Mouse (Mus musculus) bone marrow, adult 2 months (tissue): Measurements from ENCODE around the gene Rars.

ENCODE experiments used
- CTCF ChIP-seq: fragments of 200-500 bp; IDR thresholded peaks from 2 replicates; pipeline ENCODE4 v1.5.1; 2011; ENCODE audit warnings: low read length, control low read depth; ENCODE audit not compliant: control insufficient read depth, insufficient read depth
- POLR2A ChIP-seq: fragments of 200-500 bp; IDR thresholded peaks from 2 replicates; pipeline ENCODE4 v1.6.1; 2011; ENCODE audit warnings: low read depth, mild to moderate bottlenecking, control low read depth, low read length, borderline replicate concordance; ENCODE audit not compliant: control insufficient read depth

- no peak for TF ChIP-seq CTCF
- TF ChIP-seq POLR2A = no peak
Observed at GRCm38 (mm10) chr11:35878559-35878897, 44.2 kb upstream of the Rars start.
